Mouse (Mus musculus) embryo, embryonic 11.5 days (tissue): ENCODE data around the gene Gbx2.

Experiments used
- DNase-seq: peaks from one replicate; pipeline ENCODE4 v3.0.0-alpha.2; 2012; ENCODE audit warnings: low read depth, low spot score

Gene Gbx2

GRCm38 (mm10) chr1:89935493-89936348 is 4.7 kb upstream of the Gbx2 start:
- no peak for DNase-seq

DNA sequence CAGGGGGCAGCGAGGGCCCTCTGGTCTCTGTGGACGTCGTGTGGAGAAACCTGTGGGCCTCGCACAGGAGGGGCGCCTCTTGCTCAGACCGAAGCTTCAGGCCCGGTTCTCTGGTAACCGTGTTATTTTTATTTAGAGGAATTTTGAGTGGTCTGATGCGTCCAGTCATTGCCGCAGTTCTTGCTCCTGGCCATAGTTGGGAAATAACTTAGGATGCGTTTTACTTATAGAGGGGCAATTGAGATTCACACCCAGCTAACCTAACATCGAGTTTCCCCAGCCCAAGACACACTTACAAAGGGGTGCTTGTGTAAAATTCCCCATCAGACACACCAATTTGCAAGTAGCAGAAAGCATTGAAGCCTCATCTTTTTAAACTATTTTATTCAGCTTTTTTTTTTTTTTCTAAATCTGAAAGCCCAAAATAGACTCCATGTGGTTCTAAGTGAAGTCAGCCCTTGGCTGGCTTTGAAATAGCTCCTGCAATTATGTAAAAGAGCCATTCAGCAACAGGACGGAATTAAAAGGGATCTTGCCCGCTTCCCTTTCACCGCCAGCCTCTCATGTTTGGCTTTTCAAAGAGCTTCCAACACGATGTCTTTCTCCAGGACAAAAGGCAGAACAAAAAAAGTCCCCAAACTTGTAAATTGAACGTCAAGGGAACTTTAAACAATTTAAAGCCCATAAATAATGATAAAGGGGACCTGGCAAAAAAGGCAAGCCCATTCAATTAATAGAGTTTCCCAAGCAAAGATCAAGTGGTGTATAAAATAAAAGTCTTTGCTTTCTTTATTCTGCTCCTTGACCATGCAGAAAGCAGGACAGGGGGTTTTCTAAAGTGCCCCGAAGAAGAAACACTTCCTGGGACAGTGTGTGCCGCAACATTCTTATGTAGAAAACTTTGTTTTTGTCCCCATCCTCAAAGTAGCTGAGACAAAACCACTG is 3.6 kb upstream of the Gbx2 start:
- no peak for DNase-seq

GRCm38 (mm10) chr1:89933786-89934185 is 2.8 kb upstream of the Gbx2 start:
- DNase-seq, result no peak

- no peak for DNase-seq
Measured at GRCm38 (mm10) chr1:89933028-89933427, 2.0 kb upstream of the Gbx2 start.

DNA sequence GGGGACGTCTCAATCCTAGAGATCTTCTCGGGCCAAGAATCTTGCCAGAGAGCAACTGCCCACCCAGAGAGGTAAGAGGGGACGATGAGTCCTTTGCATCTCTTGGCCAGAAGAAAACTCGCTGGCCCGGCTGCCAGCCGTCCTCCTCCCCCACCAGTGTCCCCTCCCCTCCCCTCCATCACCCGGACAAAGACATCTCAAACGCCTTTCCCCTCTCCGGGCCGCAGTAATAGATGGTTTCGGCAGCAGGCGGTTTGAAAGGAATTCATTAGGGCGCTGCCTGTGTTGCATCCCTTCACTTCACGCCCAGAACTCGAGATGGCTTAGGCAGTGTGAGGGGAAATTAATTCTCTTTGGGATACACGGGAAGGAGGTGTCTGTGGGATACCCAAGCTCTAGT is 1.6 kb upstream of the Gbx2 start:
- no peak for DNase-seq

GRCm38 (mm10) chr1:89932021-89932423 is 1.0 kb upstream of the Gbx2 start:
- no peak for DNase-seq

- no peak for DNase-seq
Measured at GRCm38 (mm10) chr1:89930551-89930950, 428 bp downstream of the Gbx2 start.

DNA sequence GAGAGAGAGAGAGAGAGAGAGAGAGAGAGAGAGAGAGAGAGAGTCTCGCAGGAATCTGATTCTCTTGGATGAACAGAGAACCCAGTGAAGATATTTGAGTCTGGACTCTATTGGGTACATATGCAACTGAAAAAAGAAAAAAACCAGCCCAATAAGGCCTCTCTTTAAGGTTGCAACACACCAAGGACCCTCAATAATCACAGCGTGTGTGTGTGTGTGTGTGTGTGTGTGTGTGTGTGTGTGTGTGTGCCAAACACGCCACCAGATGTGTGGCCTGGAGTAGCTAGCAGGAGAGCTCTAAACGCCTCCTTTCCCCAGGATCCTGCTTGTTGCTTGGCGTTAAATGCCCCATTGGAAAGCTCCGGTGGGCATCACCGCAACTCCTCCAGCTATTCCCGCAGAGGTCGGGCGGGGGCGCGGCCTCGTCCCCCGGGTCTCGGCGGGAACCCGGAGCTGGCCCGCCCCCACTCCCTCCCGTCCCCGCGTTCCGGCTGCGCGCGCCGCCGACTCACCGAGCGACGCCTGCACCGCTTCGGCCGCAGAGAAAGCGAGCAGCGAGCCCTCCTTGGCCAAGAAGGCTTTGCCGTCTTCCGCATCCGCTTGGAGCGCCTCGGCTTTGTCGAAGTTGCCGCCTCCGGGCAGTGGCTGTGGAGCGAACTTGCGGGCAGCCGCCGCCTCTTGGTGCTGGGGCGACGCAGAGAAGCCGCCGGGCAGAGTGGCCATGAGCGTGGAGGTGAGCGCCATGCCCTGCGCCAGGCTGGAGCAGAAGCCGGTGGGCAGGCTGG is 1.1 kb downstream of the Gbx2 start:
- no peak for DNase-seq

DNA sequence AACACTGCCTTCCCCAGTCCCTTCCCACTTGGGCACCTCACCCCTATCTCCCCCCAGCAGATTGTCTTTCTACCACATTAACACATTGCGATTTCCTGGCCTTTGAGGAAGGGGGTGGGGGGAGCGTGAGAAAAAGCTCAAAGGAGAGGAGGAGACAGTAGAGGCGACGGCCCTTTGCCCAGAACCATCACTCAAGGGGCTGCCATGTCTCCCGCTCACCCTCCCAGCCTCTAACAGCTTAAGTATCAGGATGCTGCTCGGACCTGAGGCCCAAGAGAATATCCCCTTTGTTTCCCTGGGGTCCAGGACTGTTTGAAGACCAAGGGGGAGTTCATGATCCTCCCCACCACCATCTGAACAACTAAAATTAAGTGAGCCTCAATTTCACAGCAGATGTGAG is 1.8 kb downstream of the Gbx2 start:
- DNase-seq, result no peak

DNA sequence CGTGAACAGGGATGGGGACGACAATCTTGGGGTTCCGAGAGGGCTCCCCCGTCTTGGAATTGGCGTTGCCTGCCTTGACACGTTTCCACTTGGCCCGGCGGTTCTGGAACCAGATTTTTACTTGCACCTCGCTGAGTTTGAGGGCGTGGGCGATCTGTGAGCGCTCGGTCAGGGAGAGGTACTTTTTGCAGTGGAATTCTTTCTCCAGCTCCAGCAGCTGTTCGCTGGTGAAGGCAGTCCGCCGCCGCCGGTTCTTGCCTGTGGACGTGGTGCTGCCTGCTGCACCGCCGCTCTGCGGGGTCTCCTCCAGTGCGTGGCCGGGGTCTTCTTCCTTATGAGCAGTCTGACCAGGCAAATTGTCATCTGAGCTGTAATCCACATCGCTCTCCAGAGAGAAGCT is 2.3 kb downstream of the Gbx2 start:
- no peak for DNase-seq

GRCm38 (mm10) chr1:89927061-89927661 is 3.8 kb downstream of the Gbx2 start:
- no peak for DNase-seq

DNA sequence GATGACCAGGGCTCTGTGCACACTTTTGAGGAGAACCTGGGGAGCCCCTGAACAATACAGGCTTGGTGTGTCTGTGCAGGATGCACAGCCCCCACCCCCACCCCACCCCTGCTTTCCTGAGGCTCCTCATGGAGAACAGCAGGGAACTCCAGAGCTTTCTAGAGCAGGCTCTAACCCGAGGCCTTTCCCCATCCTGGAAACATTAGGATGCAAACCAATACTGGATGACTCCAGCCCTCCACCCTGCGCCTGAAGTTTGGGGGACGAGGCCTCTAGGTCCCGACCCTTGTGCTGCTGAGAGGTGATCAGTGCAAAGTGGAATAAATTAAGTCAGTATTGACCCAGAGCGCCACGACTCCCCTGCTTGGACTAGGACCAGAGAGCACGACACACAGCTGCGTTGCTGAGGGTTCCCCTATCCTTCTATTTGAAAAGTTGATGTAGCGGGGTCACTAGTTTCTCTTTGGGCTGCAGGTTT is 4.4 kb downstream of the Gbx2 start:
- DNase-seq, result no peak

- no peak for DNase-seq
Measured at GRCm38 (mm10) chr1:89925501-89926190, 5.3 kb downstream of the Gbx2 start.

DNA sequence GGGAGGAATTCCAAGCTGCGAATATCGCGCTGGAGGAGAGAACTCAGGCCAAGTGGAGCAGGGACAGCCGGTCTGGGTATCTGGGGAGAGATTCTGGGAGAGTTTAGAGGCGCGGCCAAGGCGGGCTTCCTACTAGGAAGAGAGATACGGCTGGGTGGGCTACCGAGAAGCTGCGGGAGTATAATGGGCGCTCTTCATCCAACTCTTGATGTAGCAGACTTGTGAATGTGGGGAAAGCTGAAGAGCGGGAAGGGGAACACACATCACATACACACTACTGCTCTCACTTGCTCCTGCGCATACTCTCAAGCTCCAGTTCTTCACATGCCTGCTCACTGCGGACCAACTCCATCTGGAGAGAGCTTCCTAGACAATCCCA is 7.3 kb downstream of the Gbx2 start:
- no peak for DNase-seq

GRCm38 (mm10) chr1:89922883-89923641 is 7.9 kb downstream of the Gbx2 start:
- DNase-seq, result no peak

DNA sequence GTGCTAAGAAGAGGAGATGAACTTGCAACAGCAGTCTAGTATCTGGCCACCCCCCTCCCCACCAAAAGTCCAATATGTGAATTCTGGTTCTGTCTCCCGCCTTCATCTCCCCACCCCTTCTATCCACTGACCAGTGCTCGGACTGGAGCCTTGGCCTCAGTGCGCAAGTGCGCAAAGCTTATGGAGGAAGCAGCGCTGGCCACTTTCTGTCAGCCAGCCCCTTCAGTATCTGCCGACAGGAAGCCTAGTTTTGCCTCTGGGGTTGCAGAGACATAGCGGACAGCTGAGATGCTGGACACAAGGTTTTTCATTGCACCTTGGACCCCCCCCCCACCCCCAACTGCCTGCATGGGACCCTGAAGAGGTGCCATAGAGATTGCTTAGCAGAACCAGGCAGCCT is 8.7 kb downstream of the Gbx2 start:
- DNase-seq, result no peak

DNA sequence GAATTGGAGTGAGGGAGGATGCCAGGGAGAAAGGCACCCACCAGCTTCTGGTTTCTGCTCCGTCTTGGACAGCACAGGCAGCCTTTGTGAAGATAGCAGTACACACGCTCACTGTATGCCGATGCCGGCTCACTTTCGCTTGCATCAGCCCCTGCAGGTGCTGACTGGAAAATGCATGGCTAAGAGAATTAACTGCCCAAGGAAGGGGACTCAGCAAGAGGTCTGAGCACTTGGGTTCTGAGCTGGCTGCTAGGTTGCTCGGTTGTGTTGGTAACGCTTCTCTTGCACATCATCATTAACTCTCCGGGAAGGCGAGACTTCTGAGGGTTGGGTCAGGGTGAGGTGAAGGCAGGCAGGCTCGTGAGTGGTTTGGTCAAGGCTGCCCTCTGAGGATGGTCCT is 9.2 kb downstream of the Gbx2 start:
- no peak for DNase-seq

DNA sequence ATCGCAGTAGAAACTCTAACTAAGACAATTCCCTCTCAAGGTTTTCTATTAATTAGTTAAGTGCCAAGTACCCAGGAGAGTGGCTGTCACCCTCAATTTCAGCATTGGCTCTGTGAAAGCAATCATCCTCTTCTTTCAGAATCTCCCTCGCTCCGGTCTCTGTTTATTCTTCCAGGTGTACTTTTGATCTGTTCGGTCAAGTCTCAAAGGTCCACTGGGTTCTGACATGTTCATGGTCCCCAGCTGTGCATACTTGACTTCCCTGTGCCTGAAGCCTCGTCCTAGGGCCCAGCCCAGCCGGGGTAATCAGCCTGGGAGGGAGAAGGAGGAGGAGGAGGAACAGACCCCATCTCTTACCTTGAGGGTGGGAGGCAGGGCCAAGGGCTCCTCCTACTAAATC is 11.8 kb downstream of the Gbx2 start:
- DNase-seq, result no peak

DNA sequence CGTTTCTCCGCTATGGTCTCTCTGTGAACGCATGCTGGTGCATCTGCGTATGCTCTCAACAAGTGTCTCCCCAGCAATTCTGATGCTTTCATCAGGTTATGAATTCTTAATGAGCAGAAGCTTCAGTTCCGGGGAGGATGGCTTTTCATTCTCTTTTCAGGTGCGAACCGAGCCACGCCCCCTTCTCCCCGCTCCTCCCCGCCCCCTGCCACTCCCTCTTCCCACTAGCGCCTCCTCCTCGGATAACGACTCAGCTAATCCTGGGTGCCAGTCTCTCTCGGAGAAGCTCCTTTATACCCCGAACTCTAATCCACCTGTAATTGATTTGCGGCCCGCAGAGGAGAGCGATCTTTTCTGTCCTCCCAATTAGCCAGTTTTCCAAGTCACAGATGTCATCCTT is 12.9 kb downstream of the Gbx2 start:
- no peak for DNase-seq

DNA sequence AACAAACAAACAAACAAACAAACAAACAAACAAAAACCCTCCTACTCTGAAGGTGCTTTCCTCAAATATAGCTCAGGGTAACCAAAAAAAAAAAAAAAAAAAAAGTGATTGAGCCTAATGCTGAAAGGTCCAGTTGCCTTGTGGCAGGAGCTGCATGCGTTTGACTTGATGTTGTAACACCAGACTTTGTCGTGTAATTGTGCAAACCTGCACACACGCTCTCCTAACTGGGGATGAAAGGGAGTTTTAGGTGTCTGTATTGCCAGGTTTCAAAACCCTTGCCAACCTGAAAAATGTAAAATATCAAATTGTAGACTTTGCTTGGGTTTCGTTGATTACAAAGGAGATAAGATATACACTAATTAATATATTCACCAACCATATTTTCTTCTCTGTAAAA is 17.4 kb downstream of the Gbx2 start:
- no peak for DNase-seq
